Mouse (Mus musculus) hindbrain, embryonic 14.5 days (tissue): ENCODE measurements around the gene Atp6v1c2. TPM values are rescaled to one million over a fixed set of nuclear protein-coding genes. Genes with fewer than 3 reads are reported as not detected.
A peak's percentile ranks its signal among the peaks of the same experiment; 100 is the strongest.

Experiments
- ATAC-seq: fragments of 200-750 bp; cut with Nextera tagmentation; 2 replicates; pipeline ENCODE4 v1.8.0; 2017; ENCODE audit warnings: moderate number of reproducible peaks, mild to moderate bottlenecking, moderate TSS enrichment, moderate library complexity; ENCODE audit not compliant: low FRiP score
- DNase-seq: peaks from one replicate; pipeline ENCODE4 v3.0.0-alpha.2; 2015; ENCODE audit warnings: low spot score
- H3K27ac ChIP-seq: fragments of 300-500 bp; sonication (generic); 2 replicates; pipeline ENCODE4 v1.5.1; 2014; ENCODE audit warnings: mild to moderate bottlenecking, moderate library complexity
- H3K27me3 ChIP-seq: fragments of 300-500 bp; sonication (generic); 2 replicates; pipeline ENCODE4 v1.6.1; 2014; ENCODE audit warnings: mild to moderate bottlenecking, low read length, mixed read lengths; ENCODE audit not compliant: control insufficient read depth, insufficient read depth
- H3K36me3 ChIP-seq: fragments of 300-500 bp; sonication (generic); replicated peaks from 2 replicates; pipeline ENCODE4 v1.6.1; 2014; ENCODE audit not compliant: control insufficient read depth, insufficient read depth
- H3K4me1 ChIP-seq: fragments of 300-500 bp; sonication (generic); replicated peaks from 2 replicates; pipeline ENCODE4 v1.6.1; 2014; ENCODE audit warnings: antibody characterized with exemption, low read length, mixed read lengths; ENCODE audit not compliant: control insufficient read depth, insufficient read depth
- H3K4me2 ChIP-seq: fragments of 300-500 bp; sonication (generic); replicated peaks from 2 replicates; pipeline ENCODE4 v1.6.1; 2014; ENCODE audit warnings: mild to moderate bottlenecking, moderate library complexity
- H3K4me3 ChIP-seq: fragments of 300-500 bp; sonication (generic); replicated peaks from 2 replicates; pipeline ENCODE4 v1.5.1; 2014; ENCODE audit warnings: mild to moderate bottlenecking, low read length
- H3K9ac ChIP-seq: fragments of 300-500 bp; sonication (generic); 2 replicates; pipeline ENCODE4 v1.6.1; 2014
- H3K9me3 ChIP-seq: fragments of 300-500 bp; sonication (generic); 2 replicates; pipeline ENCODE4 v1.6.1; 2016; ENCODE audit warnings: low read length; ENCODE audit not compliant: control insufficient read depth
- WGBS: fragments of 180-500 bp; shearing (Covaris S2); extraction: QIAGEN DNeasy Blood & Tissue Kit; methylation state at CpG from one replicate; pipeline ENCODE4 v1.1.7; 2014; 5-methylcytosine and 5-hydroxymethylcytosine counted together
- polyA plus RNA-seq: library from polyadenylated mRNA; unstranded; fragments of >200 nt; fragmentation: Nextera tagmentation; extraction: Ambion mirVana; gene quantifications from 2 replicates; pipeline ENCODE4 v1.2.1, GENCODE M21; 2014

The Atp6v1c2 gene
- polyA plus RNA-seq, 1 experiment from 2014 or later: 0.55 TPM

DNA sequence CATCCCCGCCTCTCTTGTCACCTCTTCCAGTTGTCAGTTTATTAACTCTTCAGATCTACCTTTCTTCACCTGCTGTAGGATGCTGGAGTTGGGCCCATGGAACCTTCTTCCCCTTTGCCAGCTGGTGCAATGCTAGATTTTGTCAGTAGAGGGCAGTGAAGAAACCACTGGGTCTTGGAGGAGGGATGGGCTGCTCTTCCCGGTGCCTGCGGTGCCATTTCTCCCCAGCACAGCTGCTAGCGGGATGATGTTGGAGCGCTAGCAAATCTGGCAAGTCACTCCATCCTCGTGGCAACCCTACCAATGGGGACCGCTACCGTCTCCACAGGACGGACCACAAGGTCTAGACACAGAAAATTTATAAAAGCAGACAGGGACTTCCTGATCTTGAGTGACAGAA is 76.1 kb downstream of the Atp6v1c2 start:
- Histone ChIP-seq H3K27me3 (0 out of 2 replicates have a peak, but pooled peaks cover 5% of the 10 kb centered on the region), H3K4me2 (peak overlapping the region; percentile 51), H3K4me1 (0 out of 2 replicates have a peak, but pooled peaks cover 4% of the 10 kb centered on the region), H3K27ac (no peak overlapping the region), H3K4me3 (0 out of 2 replicates have a peak overlapping the region, but pooled peaks have one; percentile 2), H3K36me3 (no peaks in the 10 kb centered on the region), H3K9ac (peak overlapping the region; percentile 32; the same call in 1 of the 2 replicates), H3K9me3 (no peaks in the 10 kb centered on the region)
- WGBS: 8% methylated on average over 9 of the region's 9 CpGs
- peak; percentile 70 for ATAC-seq
- DNase-seq: peak; percentile 86

- Histone ChIP-seq H3K4me2 (no peak overlapping the region), H3K4me3 (no peak overlapping the region), H3K4me1 (0 out of 2 replicates have a peak, but pooled peaks cover 4% of the 10 kb centered on the region), H3K9ac (no peak overlapping the region), H3K27ac (no peak overlapping the region), H3K9me3 (no peaks in the 10 kb centered on the region), H3K27me3 (0 out of 2 replicates have a peak, but pooled peaks cover 5% of the 10 kb centered on the region), H3K36me3 (no peaks in the 10 kb centered on the region)
- ATAC-seq (no peak), DNase-seq (no peak)
- 84% methylated on average over 8 of the region's 8 CpGs for WGBS
These were observed 78.2 kb downstream of the Atp6v1c2 start for GRCm38 (mm10) chr12:17250962-17251361.

DNA sequence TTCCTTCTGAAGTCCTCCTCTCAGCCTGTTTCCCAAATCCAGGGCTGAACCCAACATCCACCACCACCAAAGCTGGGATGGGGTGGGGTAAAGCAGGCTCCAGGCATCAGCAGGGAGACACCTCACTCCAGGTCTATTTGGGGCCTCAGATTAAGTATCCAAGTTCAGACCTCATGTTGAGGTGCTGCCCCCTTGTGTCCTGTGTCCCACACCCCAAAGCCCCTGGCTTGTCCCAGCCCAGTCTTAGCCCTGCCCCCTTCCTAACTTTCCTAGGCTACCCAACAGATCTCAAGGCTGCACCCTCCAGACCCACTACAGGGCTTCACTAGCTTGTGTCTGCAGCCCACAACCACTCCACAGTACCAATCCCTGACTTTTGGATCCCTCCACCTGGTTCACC is 87.1 kb downstream of the Atp6v1c2 start:
- H3K9ac ChIP-seq: no peak overlapping the region
- DNase-seq: no peak
- H3K36me3 ChIP-seq: no peaks in the 10 kb centered on the region

DNA sequence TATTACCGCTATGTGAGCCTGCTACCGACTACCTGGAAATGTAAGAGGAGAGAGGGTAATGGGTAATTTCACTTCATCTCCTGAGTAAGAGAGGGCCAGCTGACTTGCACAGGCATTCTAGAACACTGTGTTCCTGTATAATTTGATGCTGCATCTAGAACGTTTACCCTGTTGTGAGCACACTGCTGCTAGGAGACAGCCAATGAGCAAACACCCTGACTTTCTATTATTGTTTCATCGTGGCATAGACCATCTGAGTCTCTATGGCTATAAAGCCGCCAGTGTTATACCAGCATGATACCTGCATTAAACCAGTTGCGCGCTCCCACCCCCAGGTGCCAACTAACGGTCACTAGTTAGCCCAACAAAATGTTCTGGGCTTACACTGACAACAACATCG is 87.5 kb downstream of the Atp6v1c2 start:
- Histone ChIP-seq H3K27ac (no peak overlapping the region), H3K4me3 (no peak overlapping the region), H3K4me1 (no peaks in the 10 kb centered on the region), H3K9ac (no peak overlapping the region), H3K9me3 (no peaks in the 10 kb centered on the region), H3K27me3 (no peaks in the 10 kb centered on the region), H3K36me3 (no peaks in the 10 kb centered on the region), H3K4me2 (no peak overlapping the region)
- ATAC-seq (no peak), DNase-seq (no peak)
- WGBS: 93% methylated on average over 9 of the region's 9 CpGs

More for the DNA sequence above, 87.1 kb downstream of the Atp6v1c2 start:
- no peaks in the 10 kb centered on the region for H3K27me3 ChIP-seq
- H3K4me1 ChIP-seq: no peaks in the 10 kb centered on the region
- no peaks in the 10 kb centered on the region for H3K9me3 ChIP-seq
- ATAC-seq: no peak
- no peak overlapping the region for H3K27ac ChIP-seq
- H3K4me2 ChIP-seq: no peak overlapping the region
- no peak overlapping the region for H3K4me3 ChIP-seq

DNA sequence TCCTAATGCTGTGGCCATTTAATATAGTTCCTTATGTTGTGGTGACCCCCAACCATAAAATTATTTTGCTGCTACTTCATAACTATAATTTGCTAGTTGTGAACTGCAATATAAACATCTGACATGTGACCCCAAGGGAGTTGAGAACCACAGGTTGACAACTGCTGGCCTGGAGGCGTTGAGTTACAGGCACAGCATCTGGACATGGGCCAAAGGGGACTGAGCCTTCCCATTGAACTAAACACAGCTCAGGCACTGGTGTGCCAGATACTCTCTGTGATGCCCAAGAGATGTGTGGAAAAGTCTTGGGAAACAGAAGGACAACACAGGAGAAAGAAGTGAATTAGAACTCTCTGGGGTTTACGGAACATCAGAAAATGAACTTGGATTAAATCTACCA is 88.1 kb downstream of the Atp6v1c2 start:
- no peak overlapping the region for H3K4me2 ChIP-seq
- no peak overlapping the region for H3K27ac ChIP-seq
- H3K27me3 ChIP-seq: no peaks in the 10 kb centered on the region
- H3K36me3 ChIP-seq: no peaks in the 10 kb centered on the region
- no peak overlapping the region for H3K4me3 ChIP-seq
- H3K9ac ChIP-seq: no peak overlapping the region
- ATAC-seq (no peak), DNase-seq (no peak)
- H3K9me3 ChIP-seq: no peaks in the 10 kb centered on the region
- H3K4me1 ChIP-seq: peaks cover 3% of the 10 kb centered on the region; the same call in 1 of the 2 replicates
- WGBS: 77% methylated on average over 2 of the region's 2 CpGs

- Histone ChIP-seq H3K27ac (no peak overlapping the region), H3K9me3 (no peaks in the 10 kb centered on the region), H3K4me1 (peaks cover 10% of the 10 kb centered on the region; the same call in 1 of the 2 replicates), H3K4me3 (no peak overlapping the region), H3K9ac (no peak overlapping the region), H3K4me2 (no peak overlapping the region), H3K27me3 (no peaks in the 10 kb centered on the region), H3K36me3 (no peaks in the 10 kb centered on the region)
- DNase-seq (no peak), ATAC-seq (no peak)
These were observed 89.8 kb downstream of the Atp6v1c2 start for GRCm38 (mm10) chr12:17239428-17239688.

GRCm38 (mm10) chr12:17238588-17239427 is 90.4 kb downstream of the Atp6v1c2 start:
- Histone ChIP-seq H3K4me1 (peaks cover 10% of the 10 kb centered on the region; the same call in 1 of the 2 replicates), H3K9ac (no peak overlapping the region), H3K27me3 (no peaks in the 10 kb centered on the region), H3K4me3 (no peak overlapping the region), H3K36me3 (no peaks in the 10 kb centered on the region), H3K27ac (no peak overlapping the region), H3K4me2 (no peak overlapping the region), H3K9me3 (no peaks in the 10 kb centered on the region)
- DNase-seq (no peak), ATAC-seq (no peak; the same call in 1 of the 2 replicates)
- WGBS: 61% methylated on average over 12 of the region's 12 CpGs

DNA sequence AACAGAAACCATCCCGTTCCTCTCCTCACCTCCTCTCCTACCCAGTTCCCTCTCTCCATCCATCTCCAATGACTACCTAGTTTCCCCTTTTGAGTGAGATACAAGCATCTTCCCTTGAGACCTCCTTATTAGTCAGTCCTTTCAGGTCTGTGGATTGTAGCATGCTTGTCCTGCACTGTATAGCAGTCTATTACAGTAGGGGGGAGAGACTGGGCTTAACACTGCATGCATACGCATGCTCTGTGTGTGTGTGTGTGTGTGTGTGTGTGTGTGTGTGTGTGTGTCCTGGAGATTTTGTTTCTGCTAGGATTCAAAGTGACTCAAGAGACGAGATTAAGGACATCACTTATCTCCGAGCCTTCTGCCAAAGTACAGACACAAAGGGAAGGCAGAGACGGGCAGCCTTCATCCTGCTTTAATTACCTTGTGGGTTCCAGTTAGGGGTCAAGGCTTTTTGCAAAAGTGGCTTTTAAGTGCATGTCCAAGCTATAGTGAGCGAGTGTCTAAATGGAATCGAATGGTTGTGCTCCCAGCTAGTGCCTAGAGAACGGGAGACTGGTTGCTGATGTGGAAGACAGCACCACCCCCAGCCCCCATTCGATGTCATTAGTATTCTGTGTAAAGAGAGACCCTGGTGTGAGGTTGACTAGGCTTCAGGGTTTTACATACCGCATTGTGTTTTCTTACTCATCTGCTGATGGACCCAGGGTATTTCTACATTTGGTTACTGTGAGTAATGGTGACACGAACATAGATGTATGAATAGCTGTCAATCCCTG is 93.4 kb downstream of the Atp6v1c2 start:
- 38% methylated on average over 11 of the region's 11 CpGs for WGBS
- DNase-seq: no peak

More for the DNA sequence above, 93.4 kb downstream of the Atp6v1c2 start:
- peak; percentile 66; the same call in 1 of the 2 replicates for ATAC-seq
- H3K9me3 ChIP-seq: no peaks in the 10 kb centered on the region
- no peak overlapping the region for H3K27ac ChIP-seq
- no peak overlapping the region for H3K4me3 ChIP-seq
- H3K4me1 ChIP-seq: peaks cover 10% of the 10 kb centered on the region; the same call in 1 of the 2 replicates
- H3K27me3 ChIP-seq: no peaks in the 10 kb centered on the region
- H3K36me3 ChIP-seq: no peaks in the 10 kb centered on the region
- 0 out of 2 replicates have a peak overlapping the region, but pooled peaks have one; percentile 1 for H3K4me2 ChIP-seq
- no peak overlapping the region for H3K9ac ChIP-seq
